Mouse (Mus musculus) gastrocnemius, adult 8-10 months (tissue): ENCODE data around the gene Raf1. TPM values are rescaled to one million over a fixed set of nuclear protein-coding genes. Genes with fewer than 3 reads are reported as not detected.

Experiments
- DNase-seq, 2 experiments: peaks; one replicate each; pipeline ENCODE4 v3.0.0; 2022; ENCODE audit warnings: low spot score in 2 of 2
- total RNA-seq, 4 experiments: library from RNA; stranded (reverse); gene quantifications; 2 replicates each; pipeline ENCODE4 v1.2.4; 2022

Gene Raf1
- total RNA-seq: 100 to 1,000 TPM; 113 to 132 (median 118) TPM

DNA sequence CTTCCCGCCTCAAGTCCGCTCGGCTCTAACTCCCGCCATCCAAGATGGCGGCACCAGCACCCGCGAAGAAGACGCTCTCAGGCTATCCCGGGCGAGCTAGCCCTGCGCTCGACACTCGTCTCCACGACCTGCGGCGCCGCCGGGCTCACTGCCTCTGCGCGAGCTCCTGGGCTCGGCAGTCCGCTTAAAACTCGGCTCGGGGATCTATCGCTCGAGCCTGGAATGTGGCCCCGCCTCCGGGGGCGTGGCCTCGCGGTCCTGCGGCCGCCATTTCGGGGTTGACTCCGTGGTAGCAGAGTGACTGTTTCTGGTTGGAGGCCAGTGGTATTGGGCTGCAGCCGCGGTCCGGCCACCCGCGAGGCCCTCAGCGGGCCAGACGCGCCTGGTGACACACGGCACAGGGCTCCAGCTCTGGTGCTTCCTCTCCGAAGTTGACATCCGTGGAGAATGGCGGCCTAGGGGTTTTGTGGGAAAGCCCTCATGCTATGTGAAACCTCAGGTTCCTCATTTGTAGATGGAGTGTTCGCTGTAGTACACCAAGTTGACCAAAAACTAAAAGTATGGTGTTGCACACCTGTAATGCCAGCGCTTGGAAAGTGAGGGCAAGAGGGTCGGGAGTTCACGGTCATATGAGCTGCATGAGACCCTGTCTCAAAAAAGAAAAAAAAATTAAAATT is at the start of gene Raf1:
Raf1 (minus strand) TSS at position 184 of the 677 bp plus-strand sequence.
- DNase-seq: peak; percentile 96 to 98

DNA sequence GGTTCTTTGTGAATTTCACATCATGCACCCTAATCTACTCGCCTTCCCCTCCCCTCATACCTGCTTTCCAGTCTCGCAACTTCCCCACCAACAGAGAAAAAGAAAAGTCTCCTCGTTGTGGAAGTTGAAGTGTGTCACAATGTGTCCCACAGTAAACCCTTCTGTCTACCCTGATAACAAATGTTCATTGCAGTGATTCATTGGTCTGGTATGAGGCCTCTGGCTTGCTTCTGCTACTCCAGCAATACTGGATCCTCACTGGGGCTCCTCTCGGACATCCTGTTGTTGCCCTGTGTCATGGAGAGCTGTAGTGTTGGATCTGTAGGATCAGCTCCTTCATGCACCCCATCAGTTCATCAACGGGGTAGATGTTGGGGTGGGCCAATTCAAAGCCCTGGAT is 45.8 kb upstream of the Raf1 start:
- no peak for DNase-seq

DNA sequence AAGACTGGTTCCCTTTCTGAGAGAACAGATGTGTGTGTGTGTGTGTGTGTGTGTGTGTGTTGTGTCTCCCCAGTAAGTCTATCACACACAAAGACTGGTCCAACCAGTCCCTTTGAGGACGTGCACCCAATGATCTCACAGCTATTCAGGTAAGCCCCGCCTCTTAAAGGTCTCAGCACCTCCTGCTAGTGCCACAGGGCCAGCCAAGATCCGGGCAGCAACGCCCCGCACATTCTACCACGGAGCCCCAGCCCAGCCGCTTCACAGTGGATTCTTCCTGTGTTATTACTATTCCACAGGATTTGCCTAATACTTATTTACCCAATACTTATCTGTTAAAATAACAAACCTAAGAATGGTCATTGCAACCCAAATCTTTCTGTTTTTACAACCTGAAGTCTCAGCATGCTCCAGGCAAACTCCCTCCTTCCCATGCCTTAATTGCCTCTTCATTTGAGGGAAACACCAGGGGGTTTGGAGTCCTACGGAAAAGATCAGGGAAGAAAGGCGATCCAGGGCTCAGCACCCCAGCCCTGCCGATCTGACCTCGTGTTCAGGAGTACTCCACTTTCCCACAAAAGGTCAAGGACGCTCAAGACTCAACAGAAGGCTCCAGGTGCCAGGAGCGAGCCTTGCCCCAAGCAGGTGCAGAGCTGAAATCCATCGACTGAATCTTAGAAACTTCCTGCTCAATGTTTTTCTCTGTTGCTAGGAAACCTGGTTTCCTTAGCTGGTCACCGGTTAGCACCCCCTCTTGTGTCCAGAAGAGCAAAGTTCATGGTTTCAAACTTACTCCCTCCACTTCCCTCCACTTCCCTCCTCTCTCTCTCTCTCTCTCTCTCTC is 41.5 kb upstream of the Raf1 start:
- peak; percentile 46 to 68 for DNase-seq

DNA sequence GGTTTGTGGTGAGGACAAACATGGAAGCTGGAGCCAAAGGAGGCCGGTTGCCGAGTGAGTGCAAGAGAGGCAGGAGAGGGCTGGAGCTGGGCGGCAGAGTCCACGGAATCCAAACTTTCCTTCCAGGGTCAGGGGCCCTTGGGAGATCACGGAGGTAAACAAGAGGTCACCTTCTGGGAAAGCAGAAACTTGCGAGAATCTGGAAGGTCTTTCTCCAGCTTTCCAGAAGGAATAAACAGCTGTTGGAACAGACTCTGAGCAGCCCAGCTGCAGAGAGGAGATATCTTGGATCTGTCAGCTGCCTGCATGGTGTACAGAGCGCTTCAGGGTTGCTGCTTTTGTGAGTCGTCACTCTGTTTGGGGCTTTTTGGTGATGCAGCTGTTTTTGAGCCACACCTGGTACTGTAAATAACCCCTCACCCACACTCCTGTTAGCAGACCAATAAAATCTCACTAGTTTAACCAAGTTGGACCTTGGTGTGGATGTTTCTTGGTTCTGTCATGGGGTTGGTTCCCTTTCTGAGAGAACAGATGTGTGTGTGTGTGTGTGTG is 40.7 kb upstream of the Raf1 start:
- peak; percentile 59 to 71 for DNase-seq

DNA sequence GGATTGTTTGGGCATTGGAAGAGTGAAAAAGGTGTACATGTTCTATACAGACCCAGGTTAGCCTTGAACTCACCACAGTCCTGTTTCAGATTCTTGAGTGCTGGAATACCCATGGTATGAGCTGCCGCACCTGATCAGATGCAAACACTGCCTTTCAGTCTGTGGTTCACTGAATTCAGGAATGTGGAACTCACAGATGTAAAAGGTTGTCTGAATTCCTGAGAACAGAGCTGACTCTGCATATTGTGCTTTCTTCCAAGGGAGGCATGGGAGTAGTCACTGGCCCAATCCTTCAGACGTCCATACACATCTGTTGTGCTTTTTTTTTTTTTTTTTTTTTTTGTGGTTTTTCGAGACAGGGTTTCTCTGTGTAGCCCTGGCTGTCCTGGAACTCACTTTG is 34.8 kb upstream of the Raf1 start:
- no peak for DNase-seq

DNA sequence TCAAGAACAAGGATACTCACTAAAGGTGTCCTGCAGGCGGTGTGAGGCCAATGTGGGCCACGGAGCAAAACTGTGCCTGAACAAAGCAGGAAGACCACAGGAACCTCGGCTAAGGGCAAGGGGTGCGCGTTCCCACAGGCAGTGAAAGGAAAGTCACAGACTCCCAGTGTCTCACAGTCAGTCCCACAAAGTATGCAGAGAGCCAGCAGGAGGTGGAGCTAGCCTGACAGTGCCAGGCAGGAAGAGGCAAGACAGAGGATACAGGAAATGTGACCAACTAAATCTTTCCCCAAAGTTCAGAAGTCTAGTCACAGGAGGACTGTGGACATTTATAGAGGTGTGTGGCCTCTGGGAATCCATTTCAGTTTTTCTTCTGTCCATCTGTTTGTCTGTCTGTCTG is 26.5 kb upstream of the Raf1 start:
- DNase-seq: no peak

DNA sequence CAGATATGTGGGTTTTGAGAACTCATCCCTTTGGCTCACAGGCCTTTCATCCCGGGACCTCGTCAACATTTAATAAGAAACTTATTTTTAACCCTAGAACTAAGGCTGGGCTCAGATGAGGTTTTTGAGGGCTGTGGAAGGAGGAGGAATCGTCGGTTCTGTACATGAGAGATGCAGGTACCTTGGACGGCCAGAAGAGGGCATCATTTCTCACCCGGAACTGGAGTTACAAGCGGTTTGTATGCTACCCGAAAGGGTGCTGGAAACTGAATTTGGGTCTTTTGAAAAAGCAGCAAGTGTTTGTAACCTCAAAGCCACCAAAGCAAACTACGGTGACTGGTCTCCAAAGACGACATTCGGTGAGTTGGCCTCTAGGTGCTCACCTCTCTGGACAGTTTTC is 24.9 kb upstream of the Raf1 start:
- no peak for DNase-seq

DNA sequence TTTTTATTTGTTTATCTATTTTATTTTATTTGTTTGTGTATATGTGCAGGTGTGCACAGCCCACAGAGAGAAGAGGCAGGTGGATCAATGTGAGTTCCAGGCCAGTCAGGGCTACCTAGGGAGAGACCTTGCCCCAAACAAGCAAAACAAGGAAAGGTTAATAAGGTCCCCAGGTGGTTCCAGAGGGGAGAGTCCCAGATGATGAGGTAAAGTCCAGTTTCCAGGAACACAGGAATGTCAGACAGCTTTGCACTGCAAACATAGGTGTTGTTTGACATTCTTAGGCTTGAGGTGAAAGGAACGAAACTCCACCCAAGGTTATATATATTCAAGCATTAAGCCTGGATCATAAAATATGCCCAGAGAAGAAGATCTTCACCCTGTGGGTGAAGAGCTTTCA is 24.3 kb upstream of the Raf1 start:
- no peak for DNase-seq

DNA sequence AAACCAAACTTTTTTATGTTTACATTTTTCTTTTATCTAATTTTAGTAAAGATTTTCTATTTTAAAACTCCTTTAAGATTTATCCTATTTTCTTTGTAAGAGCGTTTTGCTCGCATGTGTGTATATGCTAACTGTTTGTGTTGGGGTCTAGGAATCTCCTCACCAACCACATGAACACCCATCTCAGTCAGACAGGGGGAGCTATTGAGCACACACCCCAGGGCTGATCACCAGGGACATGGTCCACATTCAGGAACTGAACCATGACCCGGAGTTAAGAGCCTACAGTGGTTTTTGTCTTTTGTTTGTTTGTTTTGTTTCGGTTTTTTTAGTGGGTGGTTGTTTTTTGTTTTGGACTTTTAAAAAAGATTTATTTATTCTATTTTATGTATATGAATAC is 22.3 kb upstream of the Raf1 start:
- DNase-seq: no peak

DNA sequence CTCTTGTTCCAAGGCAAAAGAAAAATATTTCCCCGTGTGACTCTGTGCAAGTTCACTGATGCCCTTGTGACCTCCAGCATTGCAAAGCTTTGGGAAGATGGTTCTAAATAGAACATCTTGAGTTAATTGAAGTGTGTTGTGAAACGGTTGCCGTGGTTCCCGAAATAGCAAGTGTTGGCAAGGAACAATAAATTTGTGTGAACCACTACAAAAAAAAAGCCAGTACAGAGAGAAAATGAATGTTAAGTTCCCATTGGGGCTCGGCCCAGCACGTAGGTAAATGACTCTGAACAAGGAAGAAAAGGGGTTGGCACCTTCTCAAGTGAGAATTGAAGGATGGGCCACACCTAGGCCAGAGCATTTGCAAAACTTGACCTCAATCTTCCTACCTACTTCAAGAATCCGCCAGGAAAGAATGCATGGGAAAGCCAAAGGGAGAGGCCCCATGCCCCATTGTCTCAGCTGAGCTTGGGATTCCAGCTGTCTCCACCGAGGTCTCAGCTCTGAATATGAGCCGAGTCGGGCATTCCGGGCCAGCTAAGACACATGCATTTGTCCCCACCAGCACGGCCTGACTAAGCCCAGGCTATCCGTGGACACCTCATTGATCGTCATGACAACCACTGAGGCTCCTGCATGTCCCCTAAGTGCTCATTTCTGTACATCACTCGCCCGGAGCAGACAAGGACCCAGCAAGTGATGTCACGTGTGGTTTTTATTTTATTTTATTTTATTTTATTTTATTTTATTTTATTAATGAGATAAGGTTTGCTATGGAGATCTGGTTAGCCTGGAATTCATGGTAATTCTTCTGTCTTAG is 21.5 kb upstream of the Raf1 start:
- DNase-seq: no peak

DNA sequence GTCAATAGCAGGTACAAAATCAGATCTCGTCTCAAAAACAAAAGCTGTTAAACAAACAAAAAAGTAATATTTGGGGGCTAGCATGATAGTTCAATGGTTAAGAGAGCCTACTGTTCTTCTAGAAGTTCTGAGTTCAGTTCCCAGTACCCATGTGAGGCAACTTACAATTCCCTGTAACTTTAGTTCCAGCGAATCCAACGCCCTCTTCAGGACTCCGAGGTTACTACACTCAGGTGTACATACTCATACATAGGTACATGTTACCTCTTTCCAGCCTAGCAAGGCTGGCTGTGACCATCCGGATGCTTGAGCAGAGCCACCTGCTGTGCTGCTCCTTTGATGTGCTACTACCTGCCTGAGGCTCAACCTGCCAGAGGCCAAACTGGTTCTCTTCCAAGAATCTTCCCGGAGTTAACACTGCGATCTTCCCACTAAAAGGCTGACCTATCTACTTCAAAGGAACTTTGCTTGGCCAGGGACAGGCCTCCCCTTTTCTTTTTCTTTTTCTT is 20.3 kb upstream of the Raf1 start:
- DNase-seq: no peak

DNA sequence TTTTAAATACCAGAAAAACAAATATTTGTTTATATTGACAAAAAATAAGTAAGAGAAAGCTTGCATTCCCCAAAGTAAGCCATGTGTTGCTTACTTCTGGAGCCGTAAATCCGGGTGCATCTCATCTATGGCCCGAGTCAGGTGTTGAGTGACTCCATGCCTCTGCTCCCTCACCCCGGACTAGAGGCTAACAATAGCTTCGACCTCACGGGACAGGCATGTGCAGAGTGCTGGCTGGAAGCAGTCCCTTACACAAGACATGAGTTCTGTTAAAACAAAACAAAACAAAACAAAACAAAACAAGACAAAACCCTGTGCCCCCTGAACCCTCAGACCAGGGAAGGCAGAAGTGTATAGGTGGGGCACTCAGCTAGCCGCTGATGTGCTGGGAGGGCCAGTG is 18.7 kb upstream of the Raf1 start:
- DNase-seq: peak in 1 of 2 experiments; percentile 27

DNA sequence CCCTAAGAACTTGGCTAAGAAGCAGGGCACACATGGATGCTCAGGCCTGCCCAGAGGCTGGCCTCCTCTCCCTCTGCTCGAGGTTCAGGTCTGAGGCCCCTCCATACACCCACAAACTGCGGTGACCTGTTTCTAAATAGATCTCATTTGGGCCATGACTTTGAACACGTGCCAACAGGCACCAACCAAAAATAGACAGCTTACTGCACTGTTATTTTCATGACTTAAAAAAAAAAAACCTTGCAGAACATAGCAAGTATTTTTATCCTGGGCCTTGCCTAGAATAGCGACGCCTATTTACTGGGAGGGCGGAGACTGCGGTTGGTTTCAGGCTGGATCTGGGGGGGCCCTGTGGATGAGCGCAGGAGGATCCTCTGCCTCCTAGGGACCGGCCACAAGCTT is 18.0 kb upstream of the Raf1 start:
- DNase-seq: peak; percentile 50 to 78

DNA sequence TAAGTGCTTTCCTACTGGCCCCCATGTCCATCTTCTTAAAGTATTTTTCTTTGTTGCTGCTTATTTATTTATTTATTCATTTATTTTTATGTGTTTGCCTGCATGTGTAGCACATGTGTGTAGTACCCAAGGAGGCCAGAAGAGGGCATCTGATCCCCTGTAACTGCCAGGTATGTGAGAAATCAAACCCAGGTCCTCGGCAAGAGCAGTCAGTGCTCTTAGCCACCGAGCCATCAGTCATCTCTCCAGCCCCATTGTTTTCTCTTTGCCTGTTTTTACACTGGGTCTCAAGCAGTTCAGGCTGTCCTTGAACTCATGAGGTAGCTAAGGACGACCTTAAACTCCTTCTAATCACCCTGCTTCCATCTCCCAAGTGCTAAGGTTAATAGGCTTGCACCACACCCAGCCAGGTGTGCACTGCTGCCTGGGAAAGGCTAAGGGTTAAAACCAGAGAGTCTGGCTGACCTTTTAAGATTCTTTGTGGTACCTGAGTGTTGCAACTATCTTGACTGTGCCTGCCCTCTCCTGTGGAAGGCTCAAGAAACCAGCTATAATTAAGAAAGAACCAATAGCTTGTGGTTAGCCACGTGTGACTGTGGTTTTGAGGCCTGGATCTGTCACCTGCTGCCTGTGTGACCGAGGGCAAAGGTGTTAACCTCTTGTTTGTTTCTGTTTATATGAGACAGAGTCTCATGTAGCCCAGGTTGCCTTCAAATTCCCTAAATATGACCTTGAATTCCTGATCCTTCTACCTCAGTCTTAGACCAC is 16.7 kb upstream of the Raf1 start:
- DNase-seq: no peak

DNA sequence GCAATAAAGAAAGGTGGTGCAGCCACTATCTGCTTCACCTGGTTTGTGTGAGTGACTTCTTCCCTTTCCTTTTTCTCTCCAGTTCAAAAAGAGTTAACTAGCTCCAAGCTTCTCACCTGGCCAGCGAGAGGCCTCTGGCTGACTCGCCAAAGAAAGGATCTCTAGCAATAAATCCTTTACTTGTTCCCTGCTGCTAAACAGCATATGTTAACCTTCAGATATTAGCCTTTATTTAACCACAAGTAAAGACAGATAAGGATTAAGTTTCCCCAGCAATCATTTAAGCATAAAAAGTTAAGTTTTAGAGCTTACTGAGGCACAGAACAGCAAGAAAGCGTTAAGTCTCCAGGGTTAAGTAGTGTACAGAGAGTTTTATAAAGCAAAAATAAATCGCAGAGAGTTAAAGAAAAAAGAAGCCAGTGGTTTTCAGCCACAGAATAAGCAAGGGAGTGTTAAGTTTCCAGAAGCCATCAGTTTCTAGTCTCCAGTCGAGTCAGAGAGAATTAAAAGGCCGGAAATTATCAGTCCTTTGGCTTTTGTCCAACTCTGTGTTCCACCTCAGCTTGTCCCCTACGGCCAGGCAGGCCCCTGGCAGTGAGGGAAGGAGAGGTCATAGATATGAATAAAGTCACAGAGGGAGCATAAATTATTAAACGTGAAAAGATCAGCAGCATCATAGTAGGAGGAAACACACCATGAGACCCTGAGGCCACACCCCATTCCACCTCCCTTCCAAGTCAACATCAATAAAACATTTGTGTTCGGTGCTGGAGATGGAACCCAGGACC is 15.9 kb upstream of the Raf1 start:
- DNase-seq: no peak

DNA sequence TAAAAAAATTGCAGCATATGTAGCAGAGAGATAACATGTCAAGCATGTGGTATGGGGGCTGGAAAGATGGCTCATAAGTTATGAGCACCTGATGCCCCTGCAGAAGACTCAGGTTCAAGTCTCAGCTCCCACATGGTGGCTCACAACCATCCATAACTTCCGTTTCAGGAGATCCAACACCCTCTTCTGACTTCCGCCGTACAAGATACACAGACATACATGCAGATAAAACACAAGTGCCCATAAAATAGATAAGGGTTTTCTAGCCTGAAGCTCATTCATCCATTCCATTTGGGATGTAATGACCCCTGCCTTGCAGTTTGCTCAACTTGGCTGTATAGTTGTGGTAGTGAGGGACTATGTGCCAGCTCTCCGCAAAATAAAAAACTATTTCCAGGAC is 13.7 kb upstream of the Raf1 start:
- no peak for DNase-seq

DNA sequence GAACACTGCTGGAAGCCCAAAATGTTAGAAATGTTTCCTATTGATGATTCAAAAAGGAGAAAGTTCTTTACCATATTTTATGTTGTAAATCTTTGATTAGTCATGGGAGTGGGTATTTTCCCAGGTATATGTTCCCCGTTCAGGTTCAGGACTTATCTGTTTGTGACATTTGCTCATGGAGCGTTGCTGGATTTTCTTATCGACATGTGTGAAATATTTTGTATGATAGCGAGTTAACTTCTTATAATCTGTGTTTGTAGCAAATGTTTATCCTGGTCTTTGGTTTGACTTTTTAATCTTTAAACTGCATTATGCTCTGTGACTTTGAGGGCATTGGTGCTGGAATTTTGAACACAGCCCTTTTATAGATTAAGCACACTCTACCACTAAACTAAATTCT is 12.2 kb upstream of the Raf1 start:
- DNase-seq: no peak

DNA sequence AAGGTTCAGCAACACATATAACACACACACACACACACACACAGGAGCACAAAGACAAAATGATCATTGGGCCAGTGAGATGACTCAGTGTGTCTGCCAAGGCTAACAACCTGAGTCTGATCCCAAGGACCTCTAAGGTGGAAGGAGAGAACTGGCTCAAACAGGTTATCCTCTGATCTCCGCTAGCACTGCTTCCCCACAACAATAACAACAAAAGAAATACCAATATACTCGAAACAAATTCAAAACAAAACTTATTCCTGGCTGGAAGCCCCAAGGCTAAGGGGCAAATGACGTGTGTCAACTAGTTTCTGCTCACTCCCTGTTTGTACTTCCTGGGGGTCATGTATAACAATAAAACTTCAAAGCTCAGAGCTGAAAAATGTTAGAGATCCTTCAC is 11.3 kb upstream of the Raf1 start:
- no peak for DNase-seq

DNA sequence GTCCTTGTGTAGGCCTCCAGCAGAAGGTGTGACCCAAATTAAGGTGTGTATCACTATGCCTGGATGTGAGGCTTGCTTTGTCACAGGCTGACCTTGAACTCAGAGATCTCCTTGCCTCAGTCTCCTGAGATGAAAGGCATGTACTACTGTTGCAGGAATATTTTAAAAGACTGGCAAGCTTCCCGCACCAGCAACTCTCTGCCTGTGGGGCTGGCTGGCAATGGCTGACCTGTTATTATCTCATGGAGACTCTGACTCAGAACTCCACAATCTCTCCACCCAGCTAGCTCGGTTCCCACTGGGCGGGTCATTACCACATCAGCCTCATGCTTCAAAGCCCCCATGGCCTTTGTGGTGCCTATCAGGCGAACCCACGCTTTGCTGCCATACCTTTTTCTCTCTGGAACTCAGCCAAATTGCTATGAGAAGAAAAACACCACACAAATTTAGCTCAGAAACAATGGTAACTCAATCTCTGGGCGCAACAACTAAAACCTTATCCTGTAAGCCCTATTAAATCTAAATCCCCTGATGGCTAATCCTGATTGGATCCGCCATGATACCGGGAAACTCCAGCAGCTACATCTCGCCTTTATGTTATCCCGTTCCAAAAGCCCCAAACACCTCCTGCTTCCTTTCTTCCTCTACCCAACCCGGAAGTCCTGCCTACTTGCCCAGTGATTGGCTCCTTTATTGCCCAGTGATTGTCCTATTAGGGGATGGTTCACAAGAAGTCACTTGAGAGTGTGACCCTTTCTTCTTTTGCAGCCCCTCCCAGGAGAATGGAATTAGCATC is 8.6 kb upstream of the Raf1 start:
- no peak for DNase-seq
